Mouse (Mus musculus): Measurements from ENCODE around the gene Slc29a1. TPM values are rescaled to one million over a fixed set of nuclear protein-coding genes. Genes with fewer than 3 reads are reported as not detected.

The Slc29a1 gene
- polyA plus RNA-seq, 1 experiment from 2014 or later, result 137 TPM

DNA sequence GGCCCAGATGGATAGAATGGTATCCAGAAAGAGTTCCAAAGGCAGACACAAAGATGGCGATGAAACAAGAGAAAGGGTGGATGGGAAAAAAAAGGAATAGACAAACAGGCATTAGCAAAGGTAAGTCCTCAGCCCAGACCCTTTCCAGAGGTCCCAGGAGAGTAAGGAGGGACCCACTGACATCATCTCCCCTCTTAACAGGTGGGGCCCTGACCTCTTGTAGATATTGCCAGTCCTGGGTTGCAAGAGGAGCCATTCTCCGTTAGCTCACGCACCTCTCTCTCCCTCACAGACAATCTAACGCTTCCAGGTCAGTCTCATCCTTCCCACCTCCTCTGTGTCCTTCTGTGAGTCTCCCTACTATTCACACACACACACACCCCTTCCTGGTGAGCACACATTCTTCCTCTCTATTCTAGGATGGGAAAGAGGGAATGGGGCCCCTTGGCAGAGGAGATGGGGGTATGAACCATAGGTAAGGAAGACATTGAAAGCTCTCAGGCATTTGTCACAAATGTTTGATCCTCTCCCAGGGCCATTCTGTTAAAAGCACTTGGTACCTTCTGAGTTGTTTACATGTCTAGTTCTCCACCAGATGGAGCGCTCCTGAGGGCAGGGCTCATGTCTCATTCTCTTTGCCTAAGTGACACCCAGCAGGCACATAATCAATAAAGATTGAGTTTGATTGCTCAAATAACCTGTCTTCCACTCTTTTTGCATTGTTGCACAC, 51.8 kb downstream of the Slc29a1 start:
- H3K4me3 ChIP-seq (ENCODE audit: low read length), result no peak overlapping the region
- H3K9ac ChIP-seq (ENCODE audit: low read length), result no peak overlapping the region
- peaks cover 72% of the 10 kb centered on the region for H3K27me3 ChIP-seq (ENCODE audit: control insufficient read depth, insufficient read depth, low read length)
- H3K9me3 ChIP-seq (replicated peaks; ENCODE audit: control insufficient read depth, low read length), result no peaks in the 10 kb centered on the region
- H3K36me3 ChIP-seq (ENCODE audit: control insufficient read depth, insufficient read depth), result no peaks in the 10 kb centered on the region
- ATAC-seq (replicated peaks; ENCODE audit: extremely low read depth, insufficient read depth, low FRiP score), result no peak
- WGBS, result 70% methylated on average over 5 of the region's 5 CpGs
- H3K4me2 ChIP-seq (ENCODE audit: low read depth, low read length), result no peak overlapping the region
- H3K27ac ChIP-seq (ENCODE audit: low read length), result no peak overlapping the region
- H3K4me1 ChIP-seq (ENCODE audit: control insufficient read depth, insufficient read depth, low read length), result peaks cover 23% of the 10 kb centered on the region

DNA sequence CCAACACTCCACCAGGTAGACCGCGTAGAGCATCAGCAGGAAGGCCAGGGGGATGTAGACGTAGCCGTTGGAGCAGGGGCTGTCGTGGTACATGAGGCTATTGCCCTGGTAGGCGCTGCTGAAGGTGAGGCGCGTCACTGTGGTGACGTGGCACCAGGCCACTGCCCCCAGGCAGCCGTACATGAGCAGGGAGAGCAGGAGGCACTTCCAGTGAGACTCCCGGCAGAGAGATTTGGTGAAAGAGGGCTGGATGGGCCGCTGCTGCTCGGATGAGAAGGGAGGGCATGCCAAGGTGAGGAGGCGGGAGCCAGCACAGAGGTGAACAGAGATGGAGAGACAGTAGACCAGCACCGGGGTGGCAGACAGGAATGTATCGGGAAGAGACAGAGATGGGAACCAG, 52.5 kb downstream of the Slc29a1 start:
- H3K36me3 ChIP-seq (ENCODE audit: control insufficient read depth, insufficient read depth), result no peaks in the 10 kb centered on the region
- H3K4me2 ChIP-seq (ENCODE audit: low read depth, low read length), result no peak overlapping the region
- no peak overlapping the region for H3K4me3 ChIP-seq (ENCODE audit: low read length)
- no peak overlapping the region for H3K9ac ChIP-seq (ENCODE audit: low read length)
- H3K27me3 ChIP-seq (ENCODE audit: control insufficient read depth, insufficient read depth, low read length), result peaks cover 74% of the 10 kb centered on the region
- 69% methylated on average over 16 of the region's 16 CpGs for WGBS
- peaks cover 22% of the 10 kb centered on the region for H3K4me1 ChIP-seq (ENCODE audit: control insufficient read depth, insufficient read depth, low read length)
- H3K27ac ChIP-seq (ENCODE audit: low read length), result no peak overlapping the region
- no peaks in the 10 kb centered on the region for H3K9me3 ChIP-seq (replicated peaks; ENCODE audit: control insufficient read depth, low read length)
- ATAC-seq (replicated peaks; ENCODE audit: extremely low read depth, insufficient read depth, low FRiP score), result no peak

DNA sequence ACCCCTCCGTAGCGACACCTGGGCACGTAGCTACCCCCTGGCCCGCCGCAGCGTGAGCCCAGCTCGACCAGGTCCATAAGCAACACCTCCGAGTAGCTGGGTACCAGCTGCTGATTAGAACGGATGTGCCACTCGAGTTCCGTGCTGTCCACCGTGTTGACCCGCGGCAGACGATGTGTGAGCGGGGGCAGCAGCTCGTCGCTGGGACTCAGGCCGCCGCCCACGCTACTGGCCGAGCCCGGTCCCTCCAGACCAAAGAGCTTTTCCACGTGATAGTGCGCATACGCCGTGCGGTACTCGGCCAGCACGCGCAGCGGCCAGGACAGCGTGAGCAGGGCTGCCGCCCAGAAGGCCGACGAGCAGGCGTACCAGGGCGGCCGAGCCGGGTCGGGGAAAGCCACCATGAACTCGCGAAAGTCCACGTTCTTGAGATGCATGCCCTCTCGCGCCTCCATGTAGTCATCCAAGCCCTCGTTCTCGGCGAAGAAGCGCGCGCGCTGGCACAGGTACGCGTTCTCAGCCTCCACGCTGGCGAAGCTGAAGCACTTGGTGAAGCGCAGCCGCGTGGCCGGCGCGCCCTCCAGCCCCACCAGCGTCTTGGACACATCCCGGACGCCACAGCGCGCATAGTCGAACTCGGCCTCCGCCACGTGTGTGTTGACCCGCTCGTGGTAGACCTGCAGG, 54.0 kb downstream of the Slc29a1 start:
- peak overlapping the region; percentile 31 for H3K4me3 ChIP-seq (ENCODE audit: low read length)
- H3K27ac ChIP-seq (ENCODE audit: low read length), result no peak overlapping the region
- no peaks in the 10 kb centered on the region for H3K9me3 ChIP-seq (replicated peaks; ENCODE audit: control insufficient read depth, low read length)
- H3K4me2 ChIP-seq (ENCODE audit: low read depth, low read length), result peak overlapping the region; percentile 59
- 6% methylated on average over 74 of the region's 74 CpGs for WGBS
- no peaks in the 10 kb centered on the region for H3K36me3 ChIP-seq (ENCODE audit: control insufficient read depth, insufficient read depth)
- H3K4me1 ChIP-seq (ENCODE audit: control insufficient read depth, insufficient read depth, low read length), result peaks cover 20% of the 10 kb centered on the region
- H3K9ac ChIP-seq (ENCODE audit: low read length), result no peak overlapping the region
- H3K27me3 ChIP-seq (ENCODE audit: control insufficient read depth, insufficient read depth, low read length), result peaks cover 83% of the 10 kb centered on the region
- no peak for ATAC-seq (replicated peaks; ENCODE audit: extremely low read depth, insufficient read depth, low FRiP score)

DNA sequence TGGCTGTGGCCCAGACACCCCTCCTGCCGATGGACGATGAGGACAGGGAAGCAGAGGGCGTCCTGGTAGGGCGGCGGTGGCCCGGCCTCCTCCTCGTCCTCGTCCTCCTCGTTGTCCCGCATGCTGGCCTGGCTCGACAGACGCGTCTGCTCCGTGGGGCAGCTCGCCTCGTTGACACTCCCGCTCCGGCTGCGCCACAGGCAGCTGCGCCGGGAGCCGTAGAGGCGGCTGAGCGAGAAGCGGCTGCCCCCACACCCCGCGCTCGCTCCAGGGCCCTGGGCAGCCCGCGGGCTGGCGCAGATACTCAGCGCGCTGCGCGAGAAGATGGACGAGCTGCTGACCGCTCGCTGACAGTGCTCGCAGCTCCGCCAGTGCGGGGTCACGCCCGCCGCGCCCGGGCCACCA, 54.5 kb downstream of the Slc29a1 start:
- Histone ChIP-seq H3K9me3 (replicated peaks; ENCODE audit: control insufficient read depth, low read length) (no peaks in the 10 kb centered on the region), H3K4me1 (ENCODE audit: control insufficient read depth, insufficient read depth, low read length) (peaks cover 14% of the 10 kb centered on the region), H3K9ac (ENCODE audit: low read length) (no peak overlapping the region), H3K36me3 (ENCODE audit: control insufficient read depth, insufficient read depth) (no peaks in the 10 kb centered on the region), H3K27me3 (ENCODE audit: control insufficient read depth, insufficient read depth, low read length) (peaks cover 85% of the 10 kb centered on the region), H3K4me3 (ENCODE audit: low read length) (peak overlapping the region; percentile 31), H3K4me2 (ENCODE audit: low read depth, low read length) (peak overlapping the region; percentile 59), H3K27ac (ENCODE audit: low read length) (no peak overlapping the region)
- 5% methylated on average over 46 of the region's 46 CpGs for WGBS
- no peak for ATAC-seq (replicated peaks; ENCODE audit: extremely low read depth, insufficient read depth, low FRiP score)

DNA sequence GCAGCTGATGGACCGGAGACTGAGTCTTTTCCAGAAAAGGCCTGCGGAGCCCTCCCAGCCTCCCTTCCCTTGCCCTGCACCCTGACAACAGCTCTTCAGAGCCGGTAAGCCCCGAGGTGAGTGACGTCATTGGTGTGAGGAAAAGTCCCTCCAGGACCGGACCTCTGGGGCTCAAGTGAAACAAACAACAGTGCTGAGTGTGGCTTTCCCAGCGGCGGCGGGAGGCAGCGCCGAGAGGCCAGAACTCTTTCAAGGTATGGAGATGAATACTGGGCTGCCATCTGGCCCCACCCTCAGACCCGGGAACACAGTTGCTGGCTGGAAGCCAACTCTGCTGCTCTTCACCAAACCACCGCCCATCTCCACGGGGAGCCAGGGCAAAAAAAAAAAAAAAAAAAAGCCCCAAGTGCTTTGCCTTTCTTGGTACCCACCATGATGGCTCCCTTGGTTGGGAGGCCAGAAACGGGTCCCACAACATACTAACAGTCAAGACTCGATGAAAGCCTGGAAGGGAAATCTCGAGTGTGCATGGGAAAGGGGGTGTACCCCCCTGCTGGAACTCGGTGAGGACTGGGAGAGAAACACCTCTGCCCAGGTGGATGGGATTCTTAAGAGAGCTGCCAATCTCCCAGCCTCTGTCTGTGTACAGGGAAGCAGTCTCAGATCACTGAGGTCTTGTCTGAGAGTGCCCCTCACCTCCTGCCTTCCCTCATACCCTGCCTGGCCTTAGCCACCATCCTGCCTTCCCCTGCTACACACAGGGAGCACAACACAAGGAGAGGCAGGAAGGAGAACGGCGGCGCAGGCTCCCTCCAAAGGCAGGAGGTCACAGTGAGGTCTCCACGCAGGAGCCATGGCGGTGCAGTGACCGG, 55.2 kb downstream of the Slc29a1 start:
- no peak for ATAC-seq (replicated peaks; ENCODE audit: extremely low read depth, insufficient read depth, low FRiP score)

DNA sequence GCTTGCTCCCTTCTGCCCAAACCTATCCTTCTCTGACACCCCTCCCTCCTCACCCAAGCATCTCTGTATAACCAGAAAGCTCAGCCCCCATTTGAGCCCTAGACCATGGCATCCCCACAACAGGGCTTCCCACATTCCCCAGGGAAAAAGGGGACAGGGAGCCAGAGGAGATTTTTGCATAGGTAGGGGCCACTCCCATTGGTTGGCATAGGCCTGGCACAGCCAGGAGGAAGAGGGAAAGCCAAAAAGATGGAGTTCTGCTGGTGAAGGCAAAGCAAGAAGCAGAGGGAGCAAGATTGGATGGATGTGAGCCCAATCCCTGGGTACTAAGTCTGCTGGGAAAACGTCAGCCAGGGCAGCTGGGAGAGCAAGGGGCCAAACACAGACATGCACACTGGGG, 56.3 kb downstream of the Slc29a1 start:
- ATAC-seq (replicated peaks; ENCODE audit: extremely low read depth, insufficient read depth, low FRiP score), result no peak
- H3K27ac ChIP-seq (ENCODE audit: low read length), result no peak overlapping the region
- H3K9ac ChIP-seq (ENCODE audit: low read length), result no peak overlapping the region
- H3K4me3 ChIP-seq (ENCODE audit: low read length), result no peak overlapping the region
- WGBS, result 29% methylated on average over 1 of the region's 1 CpGs
- H3K4me2 ChIP-seq (ENCODE audit: low read depth, low read length), result no peak overlapping the region
- H3K9me3 ChIP-seq (replicated peaks; ENCODE audit: control insufficient read depth, low read length), result no peaks in the 10 kb centered on the region
- peaks cover 91% of the 10 kb centered on the region for H3K27me3 ChIP-seq (ENCODE audit: control insufficient read depth, insufficient read depth, low read length)
- no peaks in the 10 kb centered on the region for H3K36me3 ChIP-seq (ENCODE audit: control insufficient read depth, insufficient read depth)
- H3K4me1 ChIP-seq (ENCODE audit: control insufficient read depth, insufficient read depth, low read length), result peaks cover 9% of the 10 kb centered on the region

More for the DNA sequence above, 55.2 kb downstream of the Slc29a1 start:
- Histone ChIP-seq H3K27me3 (ENCODE audit: control insufficient read depth, insufficient read depth, low read length) (peaks cover 91% of the 10 kb centered on the region), H3K4me2 (ENCODE audit: low read depth, low read length) (peak overlapping the region; percentile 59), H3K36me3 (ENCODE audit: control insufficient read depth, insufficient read depth) (no peaks in the 10 kb centered on the region), H3K9ac (ENCODE audit: low read length) (no peak overlapping the region), H3K9me3 (replicated peaks; ENCODE audit: control insufficient read depth, low read length) (no peaks in the 10 kb centered on the region), H3K27ac (ENCODE audit: low read length) (no peak overlapping the region), H3K4me1 (ENCODE audit: control insufficient read depth, insufficient read depth, low read length) (peaks cover 10% of the 10 kb centered on the region), H3K4me3 (ENCODE audit: low read length) (peak overlapping the region; percentile 31)
- 10% methylated on average over 24 of the region's 24 CpGs for WGBS

DNA sequence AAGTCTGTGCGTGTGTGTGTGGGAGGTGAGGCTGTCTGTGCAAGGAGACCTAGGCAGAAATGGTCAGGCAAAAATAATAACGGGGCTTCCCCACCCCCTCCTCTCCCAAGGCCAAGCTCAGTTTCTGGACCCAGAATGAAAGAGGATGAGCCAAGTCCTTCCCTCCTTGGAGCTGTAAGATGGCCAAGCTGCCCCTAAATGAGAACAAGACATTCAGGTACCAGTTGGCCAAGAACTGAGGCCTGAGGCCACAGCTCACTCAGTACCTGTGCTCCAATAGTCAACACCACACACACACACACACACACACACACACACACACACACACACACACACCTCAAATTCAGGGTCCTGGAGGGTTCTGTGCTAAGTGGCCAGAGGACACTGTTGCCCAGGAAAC, 56.7 kb downstream of the Slc29a1 start:
- WGBS, result 67% methylated on average over 2 of the region's 2 CpGs
- Histone ChIP-seq H3K27me3 (ENCODE audit: control insufficient read depth, insufficient read depth, low read length) (peaks cover 90% of the 10 kb centered on the region), H3K36me3 (ENCODE audit: control insufficient read depth, insufficient read depth) (no peaks in the 10 kb centered on the region), H3K9me3 (replicated peaks; ENCODE audit: control insufficient read depth, low read length) (no peaks in the 10 kb centered on the region), H3K4me1 (ENCODE audit: control insufficient read depth, insufficient read depth, low read length) (peaks cover 9% of the 10 kb centered on the region), H3K4me2 (ENCODE audit: low read depth, low read length) (no peak overlapping the region), H3K9ac (ENCODE audit: low read length) (no peak overlapping the region), H3K27ac (ENCODE audit: low read length) (no peak overlapping the region), H3K4me3 (ENCODE audit: low read length) (no peak overlapping the region)
- no peak for ATAC-seq (replicated peaks; ENCODE audit: extremely low read depth, insufficient read depth, low FRiP score)

DNA sequence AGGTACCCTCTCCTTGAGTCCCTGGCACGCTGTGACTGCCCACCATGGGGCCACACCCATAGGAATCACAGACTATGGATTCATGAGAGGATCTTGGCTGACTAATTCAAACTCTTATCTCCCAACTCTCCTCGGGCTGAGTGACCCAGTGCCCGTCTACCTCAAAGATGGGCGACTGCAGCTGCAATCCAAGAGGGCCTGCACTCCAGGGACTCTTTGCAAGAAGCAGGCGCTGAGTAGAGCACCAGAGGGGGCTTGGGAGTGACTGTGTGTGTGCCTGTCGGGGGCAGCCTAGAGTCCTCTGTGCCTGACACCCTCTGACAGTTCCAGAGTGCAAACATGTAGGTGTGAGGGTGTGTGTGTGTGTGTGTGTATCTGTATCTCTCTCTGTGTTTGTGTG, 57.3 kb downstream of the Slc29a1 start:
- 26% methylated on average over 6 of the region's 6 CpGs for WGBS

More for the DNA sequence above, 57.3 kb downstream of the Slc29a1 start:
- no peak overlapping the region for H3K4me3 ChIP-seq (ENCODE audit: low read length)
- no peaks in the 10 kb centered on the region for H3K36me3 ChIP-seq (ENCODE audit: control insufficient read depth, insufficient read depth)
- peaks cover 9% of the 10 kb centered on the region for H3K4me1 ChIP-seq (ENCODE audit: control insufficient read depth, insufficient read depth, low read length)
- H3K9me3 ChIP-seq (replicated peaks; ENCODE audit: control insufficient read depth, low read length), result no peaks in the 10 kb centered on the region
- peaks cover 87% of the 10 kb centered on the region for H3K27me3 ChIP-seq (ENCODE audit: control insufficient read depth, insufficient read depth, low read length)
- no peak overlapping the region for H3K27ac ChIP-seq (ENCODE audit: low read length)
- ATAC-seq (replicated peaks; ENCODE audit: extremely low read depth, insufficient read depth, low FRiP score), result no peak
- H3K9ac ChIP-seq (ENCODE audit: low read length), result no peak overlapping the region
- H3K4me2 ChIP-seq (ENCODE audit: low read depth, low read length), result no peak overlapping the region

Measured in heart, embryonic 16.5 days (tissue).